Mouse (Mus musculus): ENCODE measurements at regions not wholly inside any gene's neighbourhood (a gene's known extent, or its start where the extent isn't known, plus 50 kb on each side); places are given as distances from the start of the nearest gene placed in this dataset.
A peak's percentile ranks its signal among the peaks of the same experiment; 100 is the strongest.
"Not testable (repeated sequence)": the region's sequence is repeated elsewhere in the genome, so short reads cannot be mapped to it uniquely, and the experiment has no call there.

DNA sequence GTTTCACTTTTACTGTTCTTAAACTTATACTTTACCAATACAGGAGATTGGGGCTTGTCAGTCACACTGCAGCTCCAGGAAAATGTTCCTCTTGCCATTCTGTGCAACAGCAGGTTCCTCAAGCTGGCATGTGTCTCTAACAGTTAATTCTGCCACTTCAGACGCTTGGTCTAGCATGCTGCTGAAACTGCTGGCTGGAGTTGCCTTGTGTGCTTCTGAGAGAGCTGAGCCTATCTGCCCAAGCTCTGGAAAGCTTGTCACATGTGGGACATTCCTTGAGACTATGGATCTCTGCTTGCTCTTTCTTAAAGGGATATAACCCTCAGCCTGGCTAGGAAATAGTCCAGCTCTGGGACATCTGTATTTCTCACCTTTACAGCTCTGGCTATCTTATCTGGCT is 138.9 kb upstream of the 1700008P02Rik start:
- ATAC-seq = peak; percentile 58; the same call in 1 of the 2 replicates
- H3K27me3 ChIP-seq (ENCODE audit: insufficient read depth, low read length) = no peaks in the 10 kb centered on the region
- H3K4me2 ChIP-seq (ENCODE audit: low read depth) = no peak overlapping the region
- no peak overlapping the region for H3K9ac ChIP-seq
- peak; percentile 22 for DNase-seq
- H3K36me3 ChIP-seq (ENCODE audit: insufficient read depth) = no peaks in the 10 kb centered on the region
- no peaks in the 10 kb centered on the region for H3K4me1 ChIP-seq (ENCODE audit: insufficient read depth)
- H3K9me3 ChIP-seq (ENCODE audit: low read length) = no peaks in the 10 kb centered on the region
- H3K4me3 ChIP-seq (ENCODE audit: low read depth, low read length) = no peak overlapping the region
- 31% methylated on average over 1 of the region's 1 CpGs for WGBS
- H3K27ac ChIP-seq (ENCODE audit: low read depth, low read length) = no peak overlapping the region
- TF ChIP-seq CTCF (IDR thresholded peaks at IDR 0.05; ENCODE audit: low read depth) = no peak

GRCm38 (mm10) chr3:6757562-6757961 is 137.3 kb upstream of the 1700008P02Rik start:
- Histone ChIP-seq H3K36me3 (ENCODE audit: insufficient read depth) (no peaks in the 10 kb centered on the region), H3K9ac (no peak overlapping the region), H3K9me3 (ENCODE audit: low read length) (no peaks in the 10 kb centered on the region), H3K4me2 (ENCODE audit: low read depth) (no peak overlapping the region), H3K27me3 (ENCODE audit: insufficient read depth, low read length) (no peaks in the 10 kb centered on the region), H3K4me3 (ENCODE audit: low read depth, low read length) (no peak overlapping the region), H3K4me1 (ENCODE audit: insufficient read depth) (no peaks in the 10 kb centered on the region), H3K27ac (ENCODE audit: low read depth, low read length) (no peak overlapping the region)
- ATAC-seq = no peak
- no peak for DNase-seq
- no peak for TF ChIP-seq CTCF (IDR thresholded peaks at IDR 0.05; ENCODE audit: low read depth)

- H3K4me2 ChIP-seq (ENCODE audit: low read depth); H3K27ac ChIP-seq (ENCODE audit: low read depth, low read length); H3K4me1 ChIP-seq (ENCODE audit: insufficient read depth); DNase-seq; H3K9ac ChIP-seq; ATAC-seq; H3K36me3 ChIP-seq (ENCODE audit: insufficient read depth); H3K27me3 ChIP-seq (ENCODE audit: insufficient read depth, low read length); H3K9me3 ChIP-seq (ENCODE audit: low read length); H3K4me3 ChIP-seq (ENCODE audit: low read depth, low read length): not testable (repeated sequence)
- WGBS = 88% methylated on average over 6 of the region's 6 CpGs
Measured at GRCm38 (mm10) chr3:6750746-6751145, 130.5 kb upstream of the 1700008P02Rik start.

DNA sequence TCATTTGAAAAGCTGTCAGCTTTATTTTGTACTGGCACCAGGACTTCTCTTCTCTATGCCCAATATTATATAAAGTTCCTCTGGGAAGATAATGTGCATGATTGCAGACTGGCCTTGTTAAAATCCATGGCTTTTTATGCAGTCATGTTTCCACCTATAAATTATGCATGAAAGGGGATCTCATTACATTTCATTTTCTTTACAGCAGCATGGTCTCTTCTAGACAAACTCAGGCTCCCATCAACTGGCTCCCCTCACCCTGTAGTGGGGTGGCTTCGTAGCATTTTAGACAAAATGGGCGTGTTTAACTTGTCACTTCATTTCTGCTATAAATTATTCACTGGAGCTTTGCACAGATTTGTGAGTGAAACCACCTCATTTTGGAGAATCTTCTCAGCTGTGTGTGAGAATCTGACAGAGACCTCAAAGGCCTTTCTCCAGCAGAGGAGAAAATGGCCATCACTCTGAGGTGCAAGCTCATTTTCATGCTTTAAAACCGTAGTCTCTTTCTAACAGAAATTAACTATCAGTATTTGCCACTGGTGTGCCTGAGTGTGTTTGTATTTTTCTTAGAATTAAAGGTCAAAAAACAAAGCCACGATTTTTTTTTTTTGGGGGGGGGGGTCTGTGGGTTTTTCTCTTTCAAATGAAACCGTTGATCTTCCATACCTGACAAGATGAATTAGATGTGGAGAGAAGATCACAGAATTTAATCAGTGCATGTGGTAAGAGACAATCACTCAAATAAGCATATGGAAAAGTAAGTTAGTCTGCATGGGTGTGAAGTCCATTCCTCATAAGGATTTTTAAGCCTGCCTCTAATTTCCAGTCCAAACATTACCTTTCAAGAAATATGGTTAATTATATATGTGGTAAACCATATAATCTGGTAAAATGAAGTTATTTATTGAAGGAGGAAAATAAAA is 111.4 kb upstream of the 1700008P02Rik start:
- Histone ChIP-seq H3K36me3 (ENCODE audit: insufficient read depth) (no peaks in the 10 kb centered on the region), H3K27ac (ENCODE audit: low read depth, low read length) (no peak overlapping the region), H3K9me3 (ENCODE audit: low read length) (no peaks in the 10 kb centered on the region), H3K27me3 (ENCODE audit: insufficient read depth, low read length) (no peaks in the 10 kb centered on the region), H3K4me2 (ENCODE audit: low read depth) (no peak overlapping the region), H3K4me1 (ENCODE audit: insufficient read depth) (no peaks in the 10 kb centered on the region), H3K9ac (no peak overlapping the region), H3K4me3 (ENCODE audit: low read depth, low read length) (no peak overlapping the region)
- 52% methylated on average over 5 of the region's 5 CpGs for WGBS
- ATAC-seq (peak; percentile 43; the same call in 1 of the 2 replicates), DNase-seq (no peak)
- no peak for TF ChIP-seq CTCF (IDR thresholded peaks at IDR 0.05; ENCODE audit: low read depth)

DNA sequence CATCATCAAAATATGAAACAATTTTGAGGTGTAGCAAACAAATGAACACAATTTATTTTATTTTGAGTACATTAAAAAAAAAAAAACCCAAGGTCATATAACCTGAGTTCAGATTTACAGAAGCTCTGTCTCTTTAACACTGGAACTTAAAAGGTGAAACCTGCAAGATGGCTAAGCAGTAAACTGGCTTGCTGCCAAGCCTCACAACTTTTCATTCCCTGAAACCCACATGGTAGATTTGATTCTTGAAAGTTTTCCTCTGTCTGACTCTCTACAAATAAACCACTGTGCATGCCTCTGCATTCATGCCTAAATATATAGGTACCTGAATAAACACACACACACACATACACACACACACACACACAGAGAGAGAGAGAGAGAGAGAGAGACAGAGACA is 109.8 kb upstream of the 1700008P02Rik start:
- no peak overlapping the region for H3K4me2 ChIP-seq (ENCODE audit: low read depth)
- DNase-seq (no peak), ATAC-seq (no peak)

DNA sequence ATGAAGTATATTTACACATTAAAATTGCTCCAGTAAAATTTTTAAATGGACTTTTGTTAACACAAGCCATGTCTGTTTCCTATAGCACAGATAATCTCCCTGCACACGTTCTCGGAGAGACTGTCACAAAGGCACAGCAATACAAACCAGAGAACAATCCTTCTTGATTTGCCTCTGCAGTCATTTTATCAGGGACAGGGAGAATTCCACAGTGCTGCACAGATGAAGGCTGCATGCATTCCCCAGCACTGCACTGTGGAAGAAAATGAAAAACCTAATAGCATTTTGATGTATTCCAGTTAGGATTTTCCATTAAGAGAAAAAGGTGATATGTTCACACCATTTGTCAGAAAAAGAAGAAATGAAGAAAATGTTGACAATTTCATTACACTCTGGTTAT is 63.4 kb upstream of the 1700008P02Rik start:
- no peak for ATAC-seq
- Histone ChIP-seq H3K4me2 (ENCODE audit: low read depth) (no peak overlapping the region), H3K27ac (ENCODE audit: low read depth, low read length) (no peak overlapping the region), H3K9ac (no peak overlapping the region), H3K4me1 (ENCODE audit: insufficient read depth) (no peaks in the 10 kb centered on the region), H3K36me3 (ENCODE audit: insufficient read depth) (no peaks in the 10 kb centered on the region), H3K9me3 (ENCODE audit: low read length) (no peaks in the 10 kb centered on the region), H3K4me3 (ENCODE audit: low read depth, low read length) (no peak overlapping the region), H3K27me3 (ENCODE audit: insufficient read depth, low read length) (no peaks in the 10 kb centered on the region)
- WGBS = 49% methylated on average over 2 of the region's 2 CpGs
- no peak for TF ChIP-seq CTCF (IDR thresholded peaks at IDR 0.05; ENCODE audit: low read depth)
- DNase-seq = no peak

More for the DNA sequence above, 109.8 kb upstream of the 1700008P02Rik start:
- Histone ChIP-seq H3K4me3 (ENCODE audit: low read depth, low read length) (no peak overlapping the region), H3K36me3 (ENCODE audit: insufficient read depth) (no peaks in the 10 kb centered on the region), H3K9ac (no peak overlapping the region), H3K27me3 (ENCODE audit: insufficient read depth, low read length) (no peaks in the 10 kb centered on the region), H3K9me3 (ENCODE audit: low read length) (no peaks in the 10 kb centered on the region), H3K27ac (ENCODE audit: low read depth, low read length) (no peak overlapping the region), H3K4me1 (ENCODE audit: insufficient read depth) (no peaks in the 10 kb centered on the region)
- no peak for TF ChIP-seq CTCF (IDR thresholded peaks at IDR 0.05; ENCODE audit: low read depth)

DNA sequence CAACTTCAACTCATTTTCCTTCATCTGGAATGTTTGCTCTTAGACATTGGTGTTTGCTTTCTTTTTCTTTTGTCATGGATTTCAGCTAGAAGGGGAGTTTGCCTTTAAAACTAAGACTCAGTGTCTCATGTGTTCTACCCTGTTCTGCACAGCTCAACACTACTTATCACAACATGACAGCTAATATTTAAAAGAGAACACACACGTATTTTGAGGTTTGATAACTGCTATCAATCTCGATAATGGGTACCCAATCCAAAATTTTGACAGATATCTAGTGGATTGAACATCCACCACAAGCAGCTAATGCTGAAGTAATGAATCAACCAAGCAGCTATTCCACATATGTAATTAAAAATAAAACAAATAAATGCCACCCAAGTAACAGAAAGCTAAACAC is 61.2 kb upstream of the 1700008P02Rik start:
- no peaks in the 10 kb centered on the region for H3K27me3 ChIP-seq (ENCODE audit: insufficient read depth, low read length)
- no peak overlapping the region for H3K4me2 ChIP-seq (ENCODE audit: low read depth)
- whole genome bisulfite sequencing = 81% methylated on average over 2 of the region's 2 CpGs
- no peak for DNase-seq
- no peak for TF ChIP-seq CTCF (IDR thresholded peaks at IDR 0.05; ENCODE audit: low read depth)
- no peaks in the 10 kb centered on the region for H3K4me1 ChIP-seq (ENCODE audit: insufficient read depth)
- no peak overlapping the region for H3K27ac ChIP-seq (ENCODE audit: low read depth, low read length)
- no peaks in the 10 kb centered on the region for H3K9me3 ChIP-seq (ENCODE audit: low read length)
- H3K9ac ChIP-seq = no peak overlapping the region
- no peaks in the 10 kb centered on the region for H3K36me3 ChIP-seq (ENCODE audit: insufficient read depth)
- ATAC-seq = no peak
- H3K4me3 ChIP-seq (ENCODE audit: low read depth, low read length) = no peak overlapping the region
